Mouse (Mus musculus): ENCODE data around the gene 1700018F24Rik. TPM values are rescaled to one million over a fixed set of nuclear protein-coding genes. Genes with fewer than 3 reads are reported as not detected.
"Not testable (repeated sequence)": the region's sequence is repeated elsewhere in the genome, so short reads cannot be mapped to it uniquely, and the experiment has no call there.

Gene 1700018F24Rik
- not detected in 2 replicates for polyA plus RNA-seq (2016; fragmentation: Nextera tagmentation; extraction: Ambion mirVana)

GRCm38 (mm10) chr5:145042690-145043089 is at the start of gene 1700018F24Rik:
Gene 1700018F24Rik, plus strand, starts transcription at chr5:145042990.
- H3K9me3 ChIP-seq; H3K27me3 ChIP-seq; ATAC-seq (ENCODE audit: insufficient number of reproducible peaks, insufficient read depth, low FRiP score, low TSS enrichment); H3K4me2 ChIP-seq (replicated peaks); H3K36me3 ChIP-seq; H3K4me1 ChIP-seq; H3K9ac ChIP-seq; H3K4me3 ChIP-seq; H3K27ac ChIP-seq: not testable (repeated sequence)
- WGBS, result 58% methylated on average over 3 of the region's 3 CpGs

GRCm38 (mm10) chr5:144998491-144998890 is 44.3 kb upstream of the 1700018F24Rik start:
- Histone ChIP-seq H3K36me3 (no peaks in the 10 kb centered on the region), H3K4me2 (replicated peaks) (no peak overlapping the region), H3K4me1 (no peaks in the 10 kb centered on the region), H3K4me3 (no peak overlapping the region), H3K27ac (no peak overlapping the region), H3K27me3 (no peaks in the 10 kb centered on the region), H3K9ac (no peak overlapping the region), H3K9me3 (no peaks in the 10 kb centered on the region)
- 30% methylated on average over 2 of the region's 2 CpGs for WGBS
- ATAC-seq (ENCODE audit: insufficient number of reproducible peaks, insufficient read depth, low FRiP score, low TSS enrichment), result no peak

GRCm38 (mm10) chr5:145003362-145003761 is 39.4 kb upstream of the 1700018F24Rik start:
- Histone ChIP-seq H3K4me1 (no peaks in the 10 kb centered on the region), H3K36me3 (no peaks in the 10 kb centered on the region), H3K27me3 (no peaks in the 10 kb centered on the region), H3K27ac (no peak overlapping the region), H3K4me2 (replicated peaks) (no peak overlapping the region), H3K4me3 (no peak overlapping the region), H3K9ac (no peak overlapping the region), H3K9me3 (no peaks in the 10 kb centered on the region)
- WGBS, result 65% methylated on average over 3 of the region's 3 CpGs
- no peak for ATAC-seq (ENCODE audit: insufficient number of reproducible peaks, insufficient read depth, low FRiP score, low TSS enrichment)

- no peak overlapping the region for H3K4me2 ChIP-seq (replicated peaks)
- no peak for ATAC-seq (ENCODE audit: insufficient number of reproducible peaks, insufficient read depth, low FRiP score, low TSS enrichment)
- WGBS, result 83% methylated on average over 9 of the region's 9 CpGs
- no peaks in the 10 kb centered on the region for H3K4me1 ChIP-seq
- no peaks in the 10 kb centered on the region for H3K9me3 ChIP-seq
- no peaks in the 10 kb centered on the region for H3K36me3 ChIP-seq
- H3K4me3 ChIP-seq, result no peak overlapping the region
- H3K27ac ChIP-seq, result no peak overlapping the region
- H3K27me3 ChIP-seq, result no peaks in the 10 kb centered on the region
- H3K9ac ChIP-seq, result no peak overlapping the region
These were observed 38.3 kb upstream of the 1700018F24Rik start for GRCm38 (mm10) chr5:145004495-145004894.

- no peaks in the 10 kb centered on the region for H3K27me3 ChIP-seq
- no peaks in the 10 kb centered on the region for H3K36me3 ChIP-seq
- no peaks in the 10 kb centered on the region for H3K9me3 ChIP-seq
- no peaks in the 10 kb centered on the region for H3K4me1 ChIP-seq
- H3K4me2 ChIP-seq (replicated peaks), result no peak overlapping the region
- WGBS, result 81% methylated on average over 6 of the region's 6 CpGs
- no peak overlapping the region for H3K27ac ChIP-seq
- H3K4me3 ChIP-seq, result no peak overlapping the region
- ATAC-seq (ENCODE audit: insufficient number of reproducible peaks, insufficient read depth, low FRiP score, low TSS enrichment), result no peak
- no peak overlapping the region for H3K9ac ChIP-seq
These were observed 37.2 kb upstream of the 1700018F24Rik start for GRCm38 (mm10) chr5:145005596-145005995.

GRCm38 (mm10) chr5:145008878-145009659 is 33.7 kb upstream of the 1700018F24Rik start:
- Histone ChIP-seq H3K27me3 (no peaks in the 10 kb centered on the region), H3K4me3 (no peak overlapping the region), H3K9ac (no peak overlapping the region), H3K36me3 (no peaks in the 10 kb centered on the region), H3K27ac (no peak overlapping the region), H3K4me1 (no peaks in the 10 kb centered on the region), H3K4me2 (replicated peaks) (no peak overlapping the region), H3K9me3 (no peaks in the 10 kb centered on the region)
- 91% methylated on average over 15 of the region's 15 CpGs for WGBS
- peak; percentile 77; the same call in 1 of the 2 replicates for ATAC-seq (ENCODE audit: insufficient number of reproducible peaks, insufficient read depth, low FRiP score, low TSS enrichment)

GRCm38 (mm10) chr5:145014278-145014677 is 28.5 kb upstream of the 1700018F24Rik start:
- no peaks in the 10 kb centered on the region for H3K4me1 ChIP-seq
- 72% methylated on average over 1 of the region's 1 CpGs for WGBS
- no peaks in the 10 kb centered on the region for H3K27me3 ChIP-seq
- ATAC-seq (ENCODE audit: insufficient number of reproducible peaks, insufficient read depth, low FRiP score, low TSS enrichment), result no peak
- H3K27ac ChIP-seq, result no peak overlapping the region
- H3K9ac ChIP-seq, result no peak overlapping the region
- H3K4me3 ChIP-seq, result no peak overlapping the region
- H3K9me3 ChIP-seq, result no peaks in the 10 kb centered on the region
- no peaks in the 10 kb centered on the region for H3K36me3 ChIP-seq
- no peak overlapping the region for H3K4me2 ChIP-seq (replicated peaks)

GRCm38 (mm10) chr5:145016761-145017160 is 26.0 kb upstream of the 1700018F24Rik start:
- ATAC-seq (ENCODE audit: insufficient number of reproducible peaks, insufficient read depth, low FRiP score, low TSS enrichment); H3K4me2 ChIP-seq (replicated peaks); H3K9ac ChIP-seq; H3K27ac ChIP-seq; H3K36me3 ChIP-seq; H3K4me1 ChIP-seq; H3K4me3 ChIP-seq; H3K27me3 ChIP-seq; H3K9me3 ChIP-seq: not testable (repeated sequence)
- 24% methylated on average over 2 of the region's 2 CpGs for WGBS

GRCm38 (mm10) chr5:145020254-145020653 is 22.5 kb upstream of the 1700018F24Rik start:
- not testable (repeated sequence) for ATAC-seq (ENCODE audit: insufficient number of reproducible peaks, insufficient read depth, low FRiP score, low TSS enrichment)

GRCm38 (mm10) chr5:145020712-145021111 is 22.1 kb upstream of the 1700018F24Rik start:
- H3K9ac ChIP-seq; H3K4me1 ChIP-seq; H3K27me3 ChIP-seq; H3K9me3 ChIP-seq; ATAC-seq (ENCODE audit: insufficient number of reproducible peaks, insufficient read depth, low FRiP score, low TSS enrichment); H3K36me3 ChIP-seq; H3K4me2 ChIP-seq (replicated peaks); H3K4me3 ChIP-seq; H3K27ac ChIP-seq: not testable (repeated sequence)
- 81% methylated on average over 1 of the region's 1 CpGs for WGBS

More at GRCm38 (mm10) chr5:145020254-145020653, 22.5 kb upstream of the 1700018F24Rik start:
- H3K27me3 ChIP-seq; H3K4me1 ChIP-seq; H3K36me3 ChIP-seq; H3K4me3 ChIP-seq; H3K9me3 ChIP-seq; H3K4me2 ChIP-seq (replicated peaks); H3K27ac ChIP-seq; H3K9ac ChIP-seq: not testable (repeated sequence)
- WGBS, result 38% methylated on average over 1 of the region's 1 CpGs

GRCm38 (mm10) chr5:145030476-145030875 is 12.3 kb upstream of the 1700018F24Rik start:
- H3K9me3 ChIP-seq; H3K9ac ChIP-seq; H3K4me2 ChIP-seq (replicated peaks); H3K27me3 ChIP-seq; H3K27ac ChIP-seq; H3K4me1 ChIP-seq; H3K4me3 ChIP-seq; H3K36me3 ChIP-seq; ATAC-seq (ENCODE audit: insufficient number of reproducible peaks, insufficient read depth, low FRiP score, low TSS enrichment): not testable (repeated sequence)
- WGBS, result 93% methylated on average over 1 of the region's 1 CpGs

- H3K4me2 ChIP-seq (replicated peaks); H3K27ac ChIP-seq; H3K36me3 ChIP-seq; ATAC-seq (ENCODE audit: insufficient number of reproducible peaks, insufficient read depth, low FRiP score, low TSS enrichment); H3K27me3 ChIP-seq; H3K4me3 ChIP-seq; H3K4me1 ChIP-seq; H3K9me3 ChIP-seq; H3K9ac ChIP-seq: not testable (repeated sequence)
- 69% methylated on average over 5 of the region's 5 CpGs for WGBS
These were observed 10.4 kb upstream of the 1700018F24Rik start, which contains the start of gene Gm4871 for GRCm38 (mm10) chr5:145032391-145032790. Gene Gm4871, minus strand, starts transcription at chr5:145032754.
